Mouse (Mus musculus) common myeloid progenitor, adult 5-6 weeks (primary cell): ENCODE measurements around the gene Capn12. TPM values are rescaled to one million over a fixed set of nuclear protein-coding genes. Genes with fewer than 3 reads are reported as not detected.
A peak's percentile ranks its signal among the peaks of the same experiment; 100 is the strongest.

Source experiments
- ATAC-seq: replicated peaks from 2 replicates; pipeline ENCODE4 v1.8.0; 2016; ENCODE audit warnings: low read depth, mild to moderate bottlenecking, moderate TSS enrichment, inconsistent platforms; ENCODE audit not compliant: poor library complexity, severe bottlenecking
- total RNA-seq: library from RNA; stranded (forward); fragments of 200-1000, 187-1606 nt; gene quantifications from 2 replicates; pipeline ENCODE4 v1.2.3, GENCODE M21; 2017

The Capn12 gene
- total RNA-seq, 1 experiment from 2014 or later: 0.37 TPM

DNA sequence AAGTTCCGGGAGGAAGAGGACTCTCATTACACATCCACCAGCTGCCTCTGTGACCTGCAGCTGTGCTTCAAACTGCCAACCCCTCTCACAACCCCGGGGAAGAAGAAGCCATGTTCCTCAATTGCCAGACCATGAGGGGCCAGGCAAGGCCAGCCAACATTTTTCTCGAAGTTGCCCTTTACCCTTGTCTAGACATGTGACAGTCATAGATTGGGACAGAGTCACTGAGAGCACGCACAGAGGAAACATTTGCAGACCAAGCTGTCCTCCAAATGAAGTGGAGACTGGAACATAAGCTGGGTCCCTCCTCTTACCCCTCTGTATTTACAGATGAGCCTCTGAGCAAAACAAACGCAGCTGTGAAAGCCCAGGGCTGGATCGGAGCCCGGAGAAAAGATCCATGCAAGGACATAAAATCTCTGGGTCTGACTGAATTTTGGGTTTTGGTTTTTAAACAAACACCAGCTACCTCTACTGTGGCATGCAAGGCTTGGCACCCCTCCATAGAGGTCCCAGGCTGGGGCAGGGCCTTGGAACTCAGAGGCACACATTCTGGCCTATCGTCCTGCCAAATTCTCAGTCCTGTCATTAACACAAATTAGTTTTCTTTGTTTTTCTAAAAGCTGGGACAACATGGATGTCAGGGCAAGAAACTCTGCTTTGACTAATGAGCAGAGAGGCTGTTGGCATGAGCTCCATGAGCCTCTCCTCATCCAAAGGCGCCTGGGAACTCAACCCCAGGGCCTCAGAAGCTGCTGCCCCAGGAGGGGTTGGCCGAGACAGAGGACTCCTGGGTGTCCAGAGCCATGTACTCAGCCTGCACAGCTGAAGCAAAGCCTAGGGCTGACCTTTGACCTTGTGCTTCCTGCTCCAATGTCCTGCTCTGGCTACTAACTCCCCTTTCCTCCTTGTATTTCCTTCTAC lies 36.5 kb downstream of the Capn12 start:
- no peak for ATAC-seq

- no peak for ATAC-seq
These were observed 37.3 kb downstream of the Capn12 start for GRCm38 (mm10) chr7:28918540-28918939.

GRCm38 (mm10) chr7:28919815-28920214 lies 38.6 kb downstream of the Capn12 start:
- ATAC-seq: no peak

DNA sequence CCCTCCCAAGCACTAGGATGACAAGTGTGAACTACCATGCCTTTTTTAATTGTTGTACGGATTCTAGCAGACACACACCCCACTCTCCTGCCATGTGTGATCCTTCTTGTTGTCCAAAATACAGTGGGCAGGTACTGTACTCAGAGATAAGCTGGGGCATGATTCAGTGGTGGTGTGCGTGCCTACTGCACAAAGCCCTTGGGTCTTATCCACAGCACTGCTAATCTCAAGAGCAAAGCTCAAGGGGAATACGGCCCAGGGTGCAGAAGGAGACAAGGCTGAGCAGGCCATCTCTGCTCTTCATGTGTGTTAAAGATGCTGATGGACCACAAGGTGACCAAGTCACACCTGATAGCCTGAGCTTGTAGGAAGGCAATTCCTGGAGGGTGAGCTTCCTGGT lies 40.0 kb downstream of the Capn12 start:
- ATAC-seq: no peak

GRCm38 (mm10) chr7:28921722-28922465 lies 40.7 kb downstream of the Capn12 start:
- no peak for ATAC-seq

DNA sequence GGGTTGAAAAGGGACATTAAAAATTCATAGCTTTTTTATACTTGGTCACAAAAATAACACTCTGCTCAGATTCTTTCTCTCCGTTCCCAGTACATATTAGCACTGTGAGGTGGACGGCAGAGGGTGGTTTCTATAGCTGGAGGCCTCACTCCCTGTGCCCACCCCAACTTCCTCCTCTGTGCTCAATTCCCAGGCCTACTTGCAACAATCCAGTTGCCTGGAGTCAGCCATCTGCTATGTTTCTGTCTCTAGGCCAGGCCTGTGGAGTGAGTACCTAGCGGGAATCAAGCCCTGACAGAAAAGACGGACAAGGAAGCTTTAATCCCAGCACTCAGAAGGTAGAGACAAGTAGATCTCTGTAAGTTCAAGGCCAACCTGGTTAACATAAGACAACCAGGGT lies 41.4 kb downstream of the Capn12 start:
- no peak for ATAC-seq

DNA sequence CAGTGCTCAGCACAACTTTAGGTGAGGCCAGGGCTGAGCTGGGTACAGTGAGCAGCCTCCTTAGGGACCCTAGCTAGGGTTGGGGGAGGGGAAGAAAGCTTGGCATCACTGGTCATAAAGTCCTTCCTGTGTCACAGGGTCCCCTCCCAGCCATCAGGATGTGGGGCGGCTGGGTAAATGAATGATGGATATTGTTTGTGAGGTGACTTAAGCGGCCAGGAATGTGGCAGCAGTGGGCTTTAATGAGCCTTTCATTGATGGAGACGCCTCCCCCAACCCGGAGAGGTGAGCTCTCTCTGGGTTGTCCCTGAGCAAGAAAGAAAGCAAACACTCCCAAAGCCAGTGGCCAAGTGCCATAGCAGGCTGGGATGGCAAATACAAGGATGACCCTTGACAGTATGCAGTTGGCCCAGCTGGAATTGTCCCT lies 42.7 kb downstream of the Capn12 start:
- no peak for ATAC-seq

GRCm38 (mm10) chr7:28924802-28925201 lies 43.6 kb downstream of the Capn12 start:
- no peak for ATAC-seq

- no peak for ATAC-seq
These were observed 44.1 kb downstream of the Capn12 start for GRCm38 (mm10) chr7:28925317-28925716.

DNA sequence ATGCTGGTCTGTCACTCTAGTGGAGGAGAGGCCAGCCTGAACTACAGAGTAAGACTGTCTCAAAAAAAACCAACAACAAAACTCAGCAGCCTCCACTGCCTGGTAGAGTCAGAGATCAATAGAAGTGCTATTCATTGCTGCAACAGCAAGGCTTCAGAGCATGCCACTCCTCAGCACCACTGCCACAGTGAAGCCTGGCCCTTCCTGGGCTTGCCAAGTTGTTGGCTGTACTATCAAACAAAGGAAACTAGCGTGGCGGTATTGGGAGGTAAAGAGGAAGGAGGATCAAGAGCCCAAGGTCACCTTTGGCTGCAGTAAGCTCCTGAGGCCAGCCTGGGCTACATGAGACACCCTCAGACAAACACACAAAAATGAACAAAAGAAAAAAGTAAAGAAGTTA lies 45.0 kb downstream of the Capn12 start:
- ATAC-seq: no peak

- ATAC-seq: no peak
These were observed 48.2 kb downstream of the Capn12 start for GRCm38 (mm10) chr7:28929381-28929780.

DNA sequence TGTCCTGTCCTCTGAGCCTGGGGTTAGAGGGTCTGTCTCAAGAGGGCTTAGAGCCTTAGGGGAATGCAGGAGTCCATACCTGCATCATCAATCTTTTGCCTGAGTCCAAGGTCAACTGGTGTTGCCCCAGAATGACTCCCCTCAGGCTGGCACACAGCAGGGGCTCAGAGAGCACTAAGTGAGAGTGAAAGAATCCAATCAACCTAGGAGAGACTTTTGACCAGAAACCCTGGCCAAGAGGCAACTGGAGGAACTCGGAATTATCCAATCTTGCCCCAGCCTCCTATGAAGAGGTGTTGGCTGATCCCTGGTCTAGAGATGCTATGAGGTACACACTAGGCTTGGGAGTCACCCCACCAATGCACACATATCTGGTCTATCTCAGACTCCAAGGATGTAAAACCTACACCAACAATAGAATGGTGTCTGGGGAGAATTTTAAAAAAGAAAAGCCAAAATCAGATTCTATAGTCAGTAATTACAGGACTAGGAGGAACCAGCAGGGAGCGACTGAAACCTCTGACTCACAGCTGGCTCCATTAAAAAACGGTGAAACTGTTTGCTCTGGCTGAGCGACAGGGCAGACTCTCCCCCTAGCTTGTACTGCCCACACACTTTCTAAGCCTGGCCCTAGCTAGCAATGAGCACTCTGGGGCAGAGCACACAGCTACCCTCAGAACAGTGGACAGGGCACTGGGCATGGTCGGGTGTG lies 49.3 kb downstream of the Capn12 start:
- ATAC-seq: no peak

- ATAC-seq: no peak
These were observed 49.9 kb downstream of the Capn12 start for GRCm38 (mm10) chr7:28931032-28931694.

DNA sequence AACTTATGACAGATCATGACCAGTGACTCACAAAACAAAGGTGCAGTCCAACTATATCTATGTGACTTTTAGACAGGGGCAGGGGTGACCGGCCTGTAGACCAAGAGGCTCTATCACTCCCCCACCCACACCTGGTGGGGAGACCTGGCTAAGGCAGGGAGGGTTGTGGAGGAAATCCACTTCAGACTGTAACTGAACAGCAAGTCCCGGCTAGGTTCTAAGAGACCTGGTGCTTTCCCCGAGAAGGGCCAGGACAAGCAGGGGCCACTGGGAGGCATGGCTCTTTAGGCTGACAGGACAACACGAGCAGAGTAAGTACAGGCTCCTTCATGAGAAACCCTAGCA lies 50.4 kb downstream of the Capn12 start:
- no peak for ATAC-seq

DNA sequence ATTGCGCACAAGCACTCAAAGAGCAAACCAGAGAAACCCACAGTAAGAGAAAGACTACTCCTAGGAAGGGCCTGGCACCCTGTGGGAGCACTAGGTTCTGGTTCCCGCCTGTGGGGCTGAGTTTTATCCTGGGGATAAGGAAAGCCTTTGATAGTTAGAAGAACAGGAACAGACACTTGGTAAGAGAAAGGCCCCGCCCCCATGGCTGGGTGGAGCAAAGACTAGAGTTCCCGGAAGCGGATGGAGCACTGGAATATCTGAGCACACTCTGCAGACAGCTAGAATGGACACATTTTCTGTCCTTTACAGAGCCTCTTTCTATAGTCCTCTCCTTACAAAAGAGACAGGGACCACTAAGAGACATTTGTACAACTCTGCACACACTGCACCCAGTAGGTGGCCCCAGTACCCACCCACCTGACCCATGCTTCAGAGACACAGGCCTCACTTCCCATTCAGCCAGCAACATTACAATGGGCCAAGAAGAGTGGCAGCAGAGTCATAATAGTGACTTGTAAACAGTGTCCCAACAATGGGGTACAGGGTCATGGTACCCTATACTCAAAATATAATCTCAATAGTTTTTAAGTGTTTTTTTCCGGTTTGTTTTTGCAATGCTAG lies 51.3 kb downstream of the Capn12 start:
- 0 out of 2 replicates have a peak, but pooled peaks have one; percentile 10 for ATAC-seq

DNA sequence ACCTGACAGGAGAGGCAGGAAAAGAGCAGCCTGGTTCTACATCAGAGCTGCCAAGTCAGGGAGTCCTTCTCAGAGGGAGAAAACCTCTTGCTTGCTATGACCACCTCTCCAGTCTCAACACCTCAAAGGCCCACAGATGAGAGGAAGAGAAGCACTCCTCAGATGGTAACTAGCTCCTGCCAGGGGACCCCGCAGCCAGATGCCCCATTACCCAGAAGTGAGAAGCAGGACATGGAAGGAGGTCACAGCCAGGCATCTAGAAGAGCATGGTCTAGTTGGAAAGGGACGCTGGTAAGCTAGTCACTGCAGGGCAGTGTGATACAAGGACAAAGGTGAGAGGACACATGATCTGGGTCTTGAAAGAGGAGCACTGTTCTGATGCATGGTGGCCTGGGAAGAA lies 52.6 kb downstream of the Capn12 start:
- ATAC-seq: no peak

DNA sequence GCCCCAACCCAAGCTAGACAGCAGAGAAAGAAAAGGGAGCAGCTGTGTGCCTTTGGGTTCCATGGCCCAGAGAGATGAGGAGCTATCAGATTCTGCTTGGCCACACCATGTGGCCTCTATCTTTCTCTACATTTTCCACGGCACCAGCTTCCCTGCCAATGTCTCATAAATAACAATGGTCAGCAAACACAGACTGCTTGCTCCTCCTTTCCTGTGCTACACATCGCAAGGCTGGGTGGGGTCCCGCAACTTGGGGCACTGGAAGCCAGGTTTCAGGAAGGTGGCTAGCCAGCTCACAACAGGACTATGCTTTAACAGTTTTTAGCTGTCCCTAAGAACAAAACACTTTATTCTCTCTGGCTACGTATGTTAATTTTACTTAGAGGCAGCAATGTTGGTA lies 55.6 kb downstream of the Capn12 start:
- ATAC-seq: no peak

DNA sequence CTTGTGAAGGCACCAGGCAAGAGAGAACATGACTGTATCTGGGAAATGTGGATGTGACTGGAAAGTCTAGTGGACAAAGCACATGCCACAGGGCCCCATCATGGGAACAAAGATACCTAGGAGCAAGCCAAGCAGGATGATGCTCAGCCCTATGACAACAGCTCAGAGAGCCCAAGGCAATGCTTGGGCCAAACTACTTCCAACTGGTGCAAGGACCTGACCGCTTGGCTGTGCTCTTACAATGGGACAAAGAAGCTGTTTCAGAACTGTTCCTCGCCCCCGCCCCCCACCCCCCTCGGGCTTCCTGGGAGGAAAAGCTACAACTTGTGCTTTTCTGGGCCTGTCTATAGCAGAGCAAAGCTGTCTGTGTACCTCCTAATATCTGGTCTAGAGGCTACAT lies 57.4 kb downstream of the Capn12 start:
- no peak for ATAC-seq

DNA sequence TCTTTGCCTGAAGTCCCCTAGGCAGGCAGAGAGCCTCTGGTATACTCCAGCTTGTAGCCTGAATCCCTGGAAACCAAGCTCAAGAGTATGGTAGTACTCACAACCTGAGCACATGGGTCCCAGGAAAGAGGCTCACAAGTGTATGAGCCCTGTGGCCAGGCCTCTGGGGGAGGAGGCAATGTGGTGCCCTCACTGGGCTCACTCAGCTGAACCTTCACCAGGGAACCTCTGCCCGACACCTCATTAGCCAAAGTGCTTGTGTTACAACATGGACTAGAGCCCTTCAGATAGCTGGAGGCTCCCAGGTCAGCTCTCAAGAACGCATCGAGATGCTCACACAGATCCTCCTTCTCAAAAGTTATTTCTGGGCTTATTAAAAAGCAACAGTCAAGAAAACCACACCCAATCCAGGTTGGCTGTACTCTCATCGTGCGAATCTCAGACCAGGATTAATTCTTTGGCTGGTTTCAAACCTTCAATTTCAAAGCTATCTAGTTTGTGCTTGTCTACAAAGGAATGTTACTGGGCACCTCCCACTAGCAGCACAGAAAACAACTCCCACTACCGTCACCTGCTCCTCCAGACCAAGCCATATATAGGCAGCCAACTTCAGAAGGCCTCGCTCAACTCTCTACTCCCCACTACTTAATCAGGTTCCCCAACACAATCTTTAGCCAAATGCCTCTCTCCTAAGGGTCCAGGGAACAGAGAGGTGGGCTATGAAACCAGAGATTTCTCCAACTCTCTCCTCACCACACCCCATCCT lies 58.4 kb downstream of the Capn12 start:
- no peak for ATAC-seq
